Mouse (Mus musculus): ENCODE measurements around the gene Zfp493.
A peak's percentile ranks its signal among the peaks of the same experiment; 100 is the strongest.
"Not testable (repeated sequence)": the region's sequence is repeated elsewhere in the genome, so short reads cannot be mapped to it uniquely, and the experiment has no call there.

Gene Zfp493

GRCm38 (mm10) chr13:67779265-67780221, at the start of gene Zfp493:
Gene Zfp493 (plus strand): TSS chr13:67779693.
- DNase-seq, result peak; percentile 51 to 65

GRCm38 (mm10) chr13:67734391-67734790, 45.1 kb upstream of the Zfp493 start:
- DNase-seq, result not testable (repeated sequence)

GRCm38 (mm10) chr13:67742941-67743340, 36.6 kb upstream of the Zfp493 start:
- DNase-seq, result no peak

GRCm38 (mm10) chr13:67743896-67744295, 35.6 kb upstream of the Zfp493 start:
- no peak for DNase-seq

GRCm38 (mm10) chr13:67754333-67755306, 24.9 kb upstream of the Zfp493 start, which contains the start of gene Zfp85:
Gene Zfp85 (minus strand): TSS chr13:67755228.
- DNase-seq, result peak; percentile 77 to 82

- no peak for DNase-seq
These were observed 23.7 kb upstream of the Zfp493 start for GRCm38 (mm10) chr13:67755761-67756160.

GRCm38 (mm10) chr13:67759966-67760365, 19.5 kb upstream of the Zfp493 start:
- DNase-seq, result no peak

- no peak for DNase-seq
These were observed 16.3 kb upstream of the Zfp493 start for GRCm38 (mm10) chr13:67763031-67763768.

- no peak for DNase-seq
These were observed 12.5 kb downstream of the Zfp493 start for GRCm38 (mm10) chr13:67791921-67792455.

- DNase-seq, result no peak
These were observed 19.1 kb downstream of the Zfp493 start for GRCm38 (mm10) chr13:67798618-67799017.

- DNase-seq, result not testable (repeated sequence)
These were observed 19.7 kb downstream of the Zfp493 start for GRCm38 (mm10) chr13:67799151-67799550.

- no peak for DNase-seq
These were observed 32.2 kb downstream of the Zfp493 start for GRCm38 (mm10) chr13:67811651-67812210.

GRCm38 (mm10) chr13:67812961-67813709, 33.6 kb downstream of the Zfp493 start:
- DNase-seq, result no peak

GRCm38 (mm10) chr13:67813710-67814660, 34.5 kb downstream of the Zfp493 start, which contains the start of gene Zfp273:
Gene Zfp273 (plus strand): TSS chr13:67813740.
- DNase-seq, result peak; percentile 76 to 83

GRCm38 (mm10) chr13:67818636-67819035, 39.1 kb downstream of the Zfp493 start:
- DNase-seq, result no peak

- DNase-seq, result peak; percentile 69 to 72
These were observed 51.4 kb downstream of the Zfp493 start, which contains the start of gene Gm10037 for GRCm38 (mm10) chr13:67830911-67831336. Gene Gm10037 (plus strand): TSS chr13:67831106.

GRCm38 (mm10) chr13:67833137-67833536, 53.6 kb downstream of the Zfp493 start:
- not testable (repeated sequence) for DNase-seq

Data from kidney, postnatal 4 days (tissue).